Mouse (Mus musculus): ENCODE data around the gene Gabarapl2.

- TF ChIP-seq CTCF (IDR thresholded peaks at IDR 0.05; ENCODE audit: borderline replicate concordance, insufficient read depth, low read length): no peak
- TF ChIP-seq POLR2A (IDR thresholded peaks at IDR 0.05; ENCODE audit: low read depth, low read length): no peak
These were observed 50.8 kb downstream of the Gabarapl2 start for GRCm38 (mm10) chr8:111991278-111991677.

Data from embryonic fibroblast, embryonic 13.5 days (primary cell).